Mouse (Mus musculus) testis, adult 2 months (tissue): Measurements from ENCODE around the gene Usb1. TPM values are rescaled to one million over a fixed set of nuclear protein-coding genes. Genes with fewer than 3 reads are reported as not detected.

Source experiments
- H3K27ac ChIP-seq: fragments of 200-500 bp; 2 replicates; pipeline ENCODE4 v1.5.1; 2012; ENCODE audit warnings: low read depth, low read length; ENCODE audit not compliant: control insufficient read depth, insufficient read depth
- H3K27me3 ChIP-seq: fragments of 200-500 bp; 2 replicates; pipeline ENCODE4 v1.6.1; 2012; ENCODE audit warnings: mild to moderate bottlenecking, low read length, moderate library complexity; ENCODE audit not compliant: control insufficient read depth, insufficient read depth
- H3K36me3 ChIP-seq: fragments of 200-500 bp; 2 replicates; pipeline ENCODE4 v1.6.1; 2012; ENCODE audit warnings: mild to moderate bottlenecking, low read length; ENCODE audit not compliant: control insufficient read depth, insufficient read depth
- H3K4me1 ChIP-seq: fragments of 200-500 bp; 2 replicates; pipeline ENCODE4 v1.6.1; 2012; ENCODE audit warnings: low read length; ENCODE audit not compliant: control insufficient read depth, insufficient read depth
- H3K4me3 ChIP-seq: fragments of 200-500 bp; 2 replicates; pipeline ENCODE4 v1.5.1; 2012; ENCODE audit warnings: low read depth, mild to moderate bottlenecking, low read length, moderate library complexity, mixed read lengths; ENCODE audit not compliant: control insufficient read depth
- CTCF ChIP-seq: fragments of 200-500 bp; IDR thresholded peaks from 2 replicates; pipeline ENCODE4 v1.5.1; 2012; ENCODE audit warnings: low read depth, mild to moderate bottlenecking, inconsistent platforms, low read length, moderate library complexity; ENCODE audit not compliant: control insufficient read depth, insufficient read depth, insufficient replicate concordance
- POLR2A ChIP-seq: fragments of 200-500 bp; IDR thresholded peaks from 2 replicates; pipeline ENCODE4 v1.6.1; 2012; ENCODE audit warnings: low read depth, mild to moderate bottlenecking, inconsistent platforms, low read length, moderate library complexity; ENCODE audit not compliant: control insufficient read depth
- polyA plus RNA-seq: library from polyadenylated mRNA; depleted of rRNA; stranded (reverse); fragments of >200 nt; gene quantifications from 2 replicates; pipeline ENCODE4 v1.2.3, GENCODE M21; 2012

Gene Usb1
- polyA plus RNA-seq, 1 experiment, result 34.0 TPM

- Histone ChIP-seq H3K4me3 (no peak overlapping the region), H3K27ac (no peak overlapping the region), H3K36me3 (no peaks in the 10 kb centered on the region), H3K27me3 (no peaks in the 10 kb centered on the region), H3K4me1 (no peaks in the 10 kb centered on the region)
- TF ChIP-seq POLR2A (no peak), CTCF (no peak)
Measured at GRCm38 (mm10) chr8:95362272-95362671, 30.2 kb downstream of the Usb1 start.

GRCm38 (mm10) chr8:95363849-95364248 is 31.8 kb downstream of the Usb1 start:
- Histone ChIP-seq H3K36me3 (no peaks in the 10 kb centered on the region), H3K27ac (no peak overlapping the region), H3K27me3 (no peaks in the 10 kb centered on the region), H3K4me1 (no peaks in the 10 kb centered on the region), H3K4me3 (no peak overlapping the region)
- TF ChIP-seq POLR2A (no peak), CTCF (no peak)

- no peak for TF ChIP-seq POLR2A
- no peak for TF ChIP-seq CTCF
- H3K36me3 ChIP-seq, result no peaks in the 10 kb centered on the region
- no peak overlapping the region for H3K4me3 ChIP-seq
- no peaks in the 10 kb centered on the region for H3K27me3 ChIP-seq
- H3K4me1 ChIP-seq, result no peaks in the 10 kb centered on the region
- H3K27ac ChIP-seq, result no peak overlapping the region
Measured at GRCm38 (mm10) chr8:95369581-95370326, 37.7 kb downstream of the Usb1 start.

- no peak overlapping the region for H3K4me3 ChIP-seq
- H3K4me1 ChIP-seq, result no peaks in the 10 kb centered on the region
- H3K27me3 ChIP-seq, result no peaks in the 10 kb centered on the region
- H3K27ac ChIP-seq, result no peak overlapping the region
- TF ChIP-seq POLR2A (no peak), CTCF (no peak)
- H3K36me3 ChIP-seq, result no peaks in the 10 kb centered on the region
Measured at GRCm38 (mm10) chr8:95373389-95374002, 41.4 kb downstream of the Usb1 start.

DNA sequence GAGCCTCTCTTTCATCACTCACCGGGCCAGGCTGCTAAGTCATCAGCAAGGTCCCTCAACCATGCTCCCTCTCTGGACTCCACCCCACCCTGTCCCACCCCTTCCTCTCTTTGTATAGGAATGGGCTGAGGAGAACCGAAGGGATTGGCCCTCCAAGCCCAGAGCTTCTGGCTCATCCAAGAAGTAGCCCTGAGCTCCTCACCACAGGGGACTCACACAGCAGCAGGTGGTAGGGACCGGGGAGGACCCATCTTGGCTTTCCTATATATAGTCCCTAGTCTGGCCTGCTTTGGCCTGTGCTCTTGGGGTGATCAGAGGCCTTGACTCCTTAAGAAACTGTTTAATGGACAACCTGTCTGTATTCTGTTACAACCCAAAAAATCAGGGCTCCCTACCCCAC is 42.3 kb downstream of the Usb1 start:
- Histone ChIP-seq H3K4me3 (no peak overlapping the region), H3K27ac (no peak overlapping the region), H3K4me1 (no peaks in the 10 kb centered on the region), H3K36me3 (no peaks in the 10 kb centered on the region), H3K27me3 (no peaks in the 10 kb centered on the region)
- TF ChIP-seq CTCF, result no peak
- TF ChIP-seq POLR2A, result no peak

- no peaks in the 10 kb centered on the region for H3K4me1 ChIP-seq
- TF ChIP-seq CTCF (no peak), POLR2A (no peak)
Measured at GRCm38 (mm10) chr8:95375374-95375930, 43.4 kb downstream of the Usb1 start.

GRCm38 (mm10) chr8:95376309-95376999 is 44.4 kb downstream of the Usb1 start:
- no peaks in the 10 kb centered on the region for H3K36me3 ChIP-seq
- no peaks in the 10 kb centered on the region for H3K4me1 ChIP-seq
- TF ChIP-seq POLR2A (no peak), CTCF (no peak)
- no peak overlapping the region for H3K27ac ChIP-seq
- no peaks in the 10 kb centered on the region for H3K27me3 ChIP-seq
- H3K4me3 ChIP-seq, result no peak overlapping the region

More at GRCm38 (mm10) chr8:95375374-95375930, 43.4 kb downstream of the Usb1 start:
- Histone ChIP-seq H3K27me3 (no peaks in the 10 kb centered on the region), H3K36me3 (no peaks in the 10 kb centered on the region), H3K4me3 (no peak overlapping the region), H3K27ac (no peak overlapping the region)
